Mouse (Mus musculus) stomach, embryonic 14.5 days (tissue): ENCODE data around the gene Zbtb7a. TPM values are rescaled to one million over a fixed set of nuclear protein-coding genes. Genes with fewer than 3 reads are reported as not detected.

ENCODE experiments used
- ATAC-seq: fragments of 200-750 bp; cut with Nextera tagmentation; 2 replicates; pipeline ENCODE4 v1.8.0; 2017; ENCODE audit warnings: low read depth, moderate TSS enrichment; ENCODE audit not compliant: insufficient number of reproducible peaks, insufficient read depth, low FRiP score
- H3K27ac ChIP-seq: fragments of 300-500 bp; sonication (generic); 2 replicates; pipeline ENCODE4 v1.5.1; 2014; ENCODE audit warnings: mild to moderate bottlenecking, low read length, moderate library complexity, mixed read lengths
- H3K27me3 ChIP-seq: fragments of 300-500 bp; sonication (generic); 2 replicates; pipeline ENCODE4 v1.6.1; 2014; ENCODE audit warnings: low read length, control low read depth, mixed read lengths; ENCODE audit not compliant: control insufficient read depth, insufficient read depth
- H3K36me3 ChIP-seq: fragments of 300-500 bp; sonication (generic); 2 replicates; pipeline ENCODE4 v1.6.1; 2014; ENCODE audit warnings: mild to moderate bottlenecking, control low read depth, low read length, moderate library complexity, mixed read lengths; ENCODE audit not compliant: control insufficient read depth, insufficient read depth
- H3K4me1 ChIP-seq: fragments of 300-500 bp; sonication (generic); 2 replicates; pipeline ENCODE4 v1.6.1; 2014; ENCODE audit warnings: low read length, control low read depth, mixed read lengths; ENCODE audit not compliant: control insufficient read depth, insufficient read depth
- H3K4me2 ChIP-seq: fragments of 300-500 bp; sonication (generic); replicated peaks from 2 replicates; pipeline ENCODE4 v1.6.1; 2014; ENCODE audit warnings: low read depth, low read length, control low read depth
- H3K4me3 ChIP-seq: fragments of 300-500 bp; sonication (generic); 2 replicates; pipeline ENCODE4 v1.5.1; 2014; ENCODE audit warnings: low read depth, low read length, control low read depth
- H3K9ac ChIP-seq: fragments of 300-500 bp; sonication (generic); replicated peaks from 2 replicates; pipeline ENCODE4 v1.6.1; 2014; ENCODE audit warnings: low read depth, mild to moderate bottlenecking, control low read depth, low read length, moderate library complexity, mixed read lengths
- H3K9me3 ChIP-seq: fragments of 300-500 bp; sonication (generic); 2 replicates; pipeline ENCODE4 v1.6.1; 2016; ENCODE audit warnings: low read depth, low read length, control low read depth; ENCODE audit not compliant: control insufficient read depth
- WGBS: fragments of 180-500 bp; shearing (Covaris S2); extraction: QIAGEN DNeasy Blood & Tissue Kit; methylation state at CpG from one replicate; pipeline ENCODE4 v1.1.7; 2014; 5-methylcytosine and 5-hydroxymethylcytosine counted together
- polyA plus RNA-seq: library from polyadenylated mRNA; unstranded; fragments of >200 nt; fragmentation: Nextera tagmentation; extraction: Ambion mirVana; gene quantifications from 2 replicates; pipeline ENCODE4 v1.2.1, GENCODE M21; 2014

Gene Zbtb7a
- polyA plus RNA-seq, 1 experiment from 2014 or later, result 25.5 TPM

DNA sequence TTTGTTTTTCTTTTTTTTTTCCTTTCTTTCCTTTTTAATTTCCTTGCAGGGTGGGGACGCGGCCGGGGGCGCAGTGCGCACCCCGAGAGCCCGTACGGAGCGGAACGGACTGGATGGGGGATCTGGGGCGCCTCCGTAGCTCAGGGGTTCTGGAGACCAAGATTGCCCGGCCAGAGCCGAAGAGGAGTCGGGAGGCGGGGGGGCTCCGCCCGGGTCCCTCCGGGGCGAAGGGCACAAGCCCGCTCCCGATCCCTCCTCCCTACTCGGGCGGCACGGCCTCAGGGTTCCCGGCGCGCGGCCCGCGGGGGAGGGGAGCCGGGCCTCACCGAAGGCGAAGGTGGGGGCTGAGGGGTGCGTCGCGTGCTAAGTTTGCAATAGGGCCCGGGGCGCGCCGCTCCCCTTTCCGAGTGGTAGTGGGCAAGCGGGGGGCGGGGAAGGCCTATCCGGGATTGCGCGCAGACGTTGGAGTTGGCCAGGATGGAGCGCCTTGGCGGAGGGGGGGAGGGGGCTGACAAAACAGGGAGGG, 1.7 kb downstream of the Zbtb7a start:
- Histone ChIP-seq H3K9ac (peak overlapping the region; percentile 99), H3K27ac (peak overlapping the region; percentile 99), H3K27me3 (peaks cover 4% of the 10 kb centered on the region; the same call in 1 of the 2 replicates), H3K4me2 (peak overlapping the region; percentile 84), H3K4me1 (peaks cover 42% of the 10 kb centered on the region), H3K36me3 (no peaks in the 10 kb centered on the region), H3K9me3 (no peaks in the 10 kb centered on the region), H3K4me3 (peak overlapping the region; percentile 94)
- WGBS, result 1% methylated on average over 50 of the region's 50 CpGs
- ATAC-seq, result peak; percentile 16; the same call in 1 of the 2 replicates

DNA sequence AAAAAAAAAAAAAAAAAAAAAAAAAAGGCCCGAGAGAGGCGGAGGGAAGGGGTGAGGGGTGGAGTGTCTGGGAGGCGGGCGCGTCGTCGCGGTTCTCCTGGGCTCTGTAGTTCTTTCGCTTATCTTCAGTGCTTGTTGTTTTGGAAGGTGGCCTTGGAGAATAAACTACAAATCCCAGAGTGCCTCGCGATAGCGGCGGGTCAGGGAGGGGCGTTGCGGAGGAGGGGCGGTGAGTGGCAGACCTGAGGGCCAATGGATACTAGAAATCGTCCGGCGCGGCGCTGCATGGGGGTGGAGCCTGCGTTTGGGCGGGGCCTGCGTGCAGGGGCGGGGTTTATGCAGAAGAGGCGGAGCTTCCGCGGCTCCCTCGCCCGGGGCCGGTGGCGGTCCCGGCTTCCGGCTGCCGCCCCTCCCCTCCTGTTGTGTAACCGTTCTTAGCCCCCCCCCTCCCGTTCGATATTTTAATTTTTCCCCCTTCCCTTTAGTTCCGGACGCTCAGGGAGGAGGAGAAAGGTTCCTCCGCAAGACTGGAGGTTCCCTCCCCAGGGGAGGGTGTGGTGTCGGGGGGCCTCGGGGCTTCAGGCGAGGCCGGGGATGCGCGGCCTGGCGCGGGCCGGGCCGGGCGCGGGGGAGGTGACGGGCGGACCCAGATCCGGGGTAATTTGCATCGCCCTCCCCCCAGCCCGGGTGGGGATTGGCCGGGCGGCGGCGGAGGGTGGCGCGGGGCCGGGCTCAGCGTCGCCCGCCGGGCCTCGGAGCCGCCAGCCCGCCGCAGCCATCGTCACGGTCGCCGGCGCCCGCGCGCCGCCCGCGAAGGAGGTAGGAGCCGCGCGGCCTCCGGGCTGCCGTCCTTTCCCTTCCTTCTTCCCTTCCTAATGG, 2.5 kb downstream of the Zbtb7a start:
- peak overlapping the region; percentile 90 for H3K9ac ChIP-seq
- H3K4me3 ChIP-seq, result peak overlapping the region; percentile 94
- H3K4me1 ChIP-seq, result peaks cover 46% of the 10 kb centered on the region
- no peaks in the 10 kb centered on the region for H3K36me3 ChIP-seq
- peak overlapping the region; percentile 99 for H3K27ac ChIP-seq
- under 1% methylated on average over 79 of the region's 89 CpGs for WGBS
- peaks cover 4% of the 10 kb centered on the region; the same call in 1 of the 2 replicates for H3K27me3 ChIP-seq
- no peaks in the 10 kb centered on the region for H3K9me3 ChIP-seq
- peak; percentile 87 for ATAC-seq
- peak overlapping the region; percentile 93 for H3K4me2 ChIP-seq

DNA sequence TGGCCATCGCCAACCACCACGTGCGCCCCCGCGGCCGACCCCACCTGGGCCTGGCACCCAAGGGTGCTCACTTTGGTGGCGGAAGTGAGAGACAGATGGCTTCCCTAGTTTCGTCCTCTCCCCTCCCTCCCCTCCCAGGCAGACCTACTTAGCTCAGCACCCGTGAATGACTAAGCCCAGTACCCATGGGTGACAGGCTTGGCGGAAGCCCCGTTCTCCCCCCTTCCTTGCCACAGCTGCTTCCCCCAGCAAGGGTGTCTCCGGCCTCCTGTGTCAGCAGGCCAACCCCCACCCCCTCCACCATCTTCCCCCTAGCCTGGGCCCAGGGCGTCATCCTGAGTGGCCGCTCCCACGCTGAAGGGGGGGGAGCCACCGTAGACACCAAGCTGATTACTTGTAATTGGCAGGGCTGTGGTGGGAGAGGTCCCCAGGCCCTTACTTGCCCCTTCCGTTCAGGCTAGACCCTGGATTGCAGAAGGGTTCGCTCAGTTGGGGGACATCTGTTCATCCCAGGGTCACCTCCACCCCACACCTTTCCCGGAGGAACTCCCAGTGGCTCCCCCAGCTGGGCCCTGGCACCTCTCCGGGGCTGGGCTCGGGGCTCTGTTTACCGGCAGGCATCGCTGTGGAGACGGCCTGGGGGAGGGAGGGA, 3.2 kb downstream of the Zbtb7a start:
- Histone ChIP-seq H3K4me3 (peak overlapping the region; percentile 94), H3K9ac (peak overlapping the region; percentile 90), H3K4me1 (peaks cover 49% of the 10 kb centered on the region), H3K4me2 (peak overlapping the region; percentile 93), H3K9me3 (no peaks in the 10 kb centered on the region), H3K27ac (peak overlapping the region; percentile 89), H3K36me3 (no peaks in the 10 kb centered on the region; the same call in 1 of the 2 replicates), H3K27me3 (peaks cover 4% of the 10 kb centered on the region; the same call in 1 of the 2 replicates)
- ATAC-seq, result no peak
- WGBS, result 0% methylated on average over 19 of the region's 24 CpGs

DNA sequence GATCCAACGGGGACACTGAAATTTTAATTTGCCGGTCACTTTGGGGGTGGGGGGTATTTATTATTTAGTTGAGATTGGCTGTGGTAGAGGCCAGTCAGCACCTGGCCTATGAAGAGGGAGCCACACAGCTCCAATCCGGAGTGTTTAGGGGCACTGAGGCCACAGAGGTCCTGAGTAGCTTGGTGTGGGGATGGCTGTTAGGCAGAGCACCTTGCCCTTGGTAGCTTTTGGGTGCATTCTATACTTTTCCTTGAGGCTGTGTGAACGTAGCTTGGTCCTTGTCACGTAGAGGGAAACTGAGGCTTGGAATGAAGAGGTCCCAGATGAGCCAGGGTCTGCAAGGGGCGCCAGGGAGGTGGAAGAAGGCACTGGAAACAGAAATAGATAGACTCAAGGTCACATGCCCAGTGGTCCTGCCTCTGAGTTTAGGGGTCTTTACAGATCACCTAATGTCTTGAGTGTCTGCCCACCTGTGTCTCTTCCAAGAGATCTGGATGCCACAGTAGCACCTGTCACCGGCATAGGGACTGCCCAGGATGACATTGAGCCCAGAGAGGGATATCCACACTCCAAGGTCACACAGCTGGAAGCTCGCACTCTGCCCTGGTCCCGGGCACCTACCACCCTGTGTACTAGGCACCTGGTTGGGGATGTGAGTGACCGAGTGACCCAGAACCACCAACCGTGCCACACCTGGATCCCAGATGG, 4.0 kb downstream of the Zbtb7a start:
- peak overlapping the region; percentile 90 for H3K9ac ChIP-seq
- ATAC-seq, result no peak
- peaks cover 49% of the 10 kb centered on the region for H3K4me1 ChIP-seq
- H3K36me3 ChIP-seq, result peaks cover 6% of the 10 kb centered on the region
- H3K27ac ChIP-seq, result peak overlapping the region; percentile 89; the same call in 1 of the 2 replicates
- H3K4me2 ChIP-seq, result peak overlapping the region; percentile 93
- 57% methylated on average over 11 of the region's 11 CpGs for WGBS
- peak overlapping the region; percentile 94 for H3K4me3 ChIP-seq
- peaks cover 4% of the 10 kb centered on the region; the same call in 1 of the 2 replicates for H3K27me3 ChIP-seq
- H3K9me3 ChIP-seq, result no peaks in the 10 kb centered on the region

DNA sequence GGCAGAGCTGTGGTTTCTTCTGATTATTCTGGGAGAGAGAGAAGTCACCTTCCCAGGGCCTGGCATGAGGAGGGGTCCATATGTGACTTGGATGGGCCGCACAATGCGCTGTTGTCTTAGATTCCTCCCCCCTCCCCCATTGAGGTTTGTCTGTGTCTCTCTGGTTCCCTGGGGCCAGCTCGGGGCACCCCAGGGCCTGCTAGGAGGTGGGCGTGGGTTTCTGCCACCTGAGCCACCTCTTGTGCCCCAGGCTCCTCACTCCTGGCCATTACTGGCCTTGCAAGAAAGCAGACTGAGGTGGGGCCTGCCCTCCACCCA, 4.5 kb downstream of the Zbtb7a start:
- peak overlapping the region; percentile 56; the same call in 1 of the 2 replicates for H3K27ac ChIP-seq
- H3K36me3 ChIP-seq, result peaks cover 11% of the 10 kb centered on the region
- no peak overlapping the region; the same call in 1 of the 2 replicates for H3K9ac ChIP-seq
- ATAC-seq, result no peak
- H3K4me1 ChIP-seq, result peaks cover 49% of the 10 kb centered on the region
- H3K9me3 ChIP-seq, result no peaks in the 10 kb centered on the region
- H3K27me3 ChIP-seq, result no peaks in the 10 kb centered on the region; the same call in 1 of the 2 replicates
- peak overlapping the region; percentile 94; the same call in 1 of the 2 replicates for H3K4me3 ChIP-seq
- WGBS, result 72% methylated on average over 4 of the region's 4 CpGs
- peak overlapping the region; percentile 93 for H3K4me2 ChIP-seq

DNA sequence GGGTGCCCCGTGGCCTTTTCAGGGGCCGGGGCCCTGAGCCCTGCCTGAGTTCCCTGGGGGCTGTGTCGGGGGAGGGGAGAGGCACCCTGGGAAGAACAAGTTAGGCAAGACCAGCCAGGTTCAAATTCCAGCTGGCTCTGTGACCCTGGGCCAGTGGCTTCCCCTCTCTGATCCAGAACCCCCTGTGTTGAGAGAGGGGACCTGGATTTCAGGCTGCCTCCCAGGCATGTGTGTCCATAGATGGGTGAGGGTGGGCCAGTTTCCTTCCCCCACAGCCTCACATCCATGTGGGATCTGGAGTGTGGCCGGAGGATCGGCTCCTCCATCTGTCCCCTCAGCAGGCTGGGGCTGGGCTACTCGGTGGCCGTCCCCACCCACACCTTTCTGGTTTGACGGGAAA, 5.0 kb downstream of the Zbtb7a start:
- Histone ChIP-seq H3K27ac (peak overlapping the region; percentile 56), H3K4me2 (peak overlapping the region; percentile 93), H3K9me3 (no peaks in the 10 kb centered on the region), H3K27me3 (no peaks in the 10 kb centered on the region), H3K4me1 (peaks cover 47% of the 10 kb centered on the region), H3K4me3 (peak overlapping the region; percentile 94; the same call in 1 of the 2 replicates), H3K36me3 (peaks cover 16% of the 10 kb centered on the region), H3K9ac (no peak overlapping the region; the same call in 1 of the 2 replicates)
- no peak for ATAC-seq
- WGBS, result 43% methylated on average over 8 of the region's 8 CpGs

DNA sequence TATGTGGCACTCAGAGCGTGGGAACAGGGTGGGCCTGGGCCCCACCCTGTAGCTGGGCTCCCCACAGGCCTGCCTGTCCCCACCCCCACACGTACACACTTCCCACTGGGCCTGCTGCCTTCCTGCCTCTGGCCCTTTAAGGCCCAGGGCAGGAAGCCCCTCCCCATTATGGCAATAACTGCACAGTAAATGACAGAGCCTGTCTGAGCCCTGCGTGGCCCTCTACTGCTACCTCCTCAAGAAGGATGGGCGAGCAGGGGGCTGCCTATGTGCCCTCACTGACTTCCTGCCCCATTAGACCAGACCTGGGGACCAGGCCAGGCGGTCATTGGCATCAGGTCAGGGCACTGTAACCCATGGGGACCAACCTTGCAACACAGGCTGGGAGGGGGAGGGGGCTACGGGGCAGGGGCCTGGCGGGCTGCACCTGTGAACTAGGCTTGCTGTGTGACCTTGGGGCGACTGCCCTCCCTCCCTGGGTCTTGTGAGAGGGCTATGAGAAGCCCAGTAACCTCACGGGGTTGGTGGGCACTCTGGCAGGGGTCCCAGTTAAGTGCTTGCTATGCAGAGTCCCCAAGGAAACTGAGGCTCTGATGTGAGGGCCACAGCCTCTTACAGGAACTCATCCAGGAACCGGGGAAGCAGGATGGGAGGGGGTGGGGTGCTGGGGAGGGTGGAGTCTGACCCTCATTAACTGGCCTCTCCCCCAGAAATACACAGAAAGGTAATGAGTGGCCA, 5.9 kb downstream of the Zbtb7a start:
- Histone ChIP-seq H3K36me3 (peaks cover 25% of the 10 kb centered on the region), H3K4me3 (peak overlapping the region; percentile 94), H3K9ac (0 out of 2 replicates have a peak overlapping the region, but pooled peaks have one; percentile 11), H3K9me3 (no peaks in the 10 kb centered on the region), H3K27me3 (no peaks in the 10 kb centered on the region), H3K4me2 (peak overlapping the region; percentile 93), H3K4me1 (peaks cover 39% of the 10 kb centered on the region), H3K27ac (peak overlapping the region; percentile 56; the same call in 1 of the 2 replicates)
- ATAC-seq, result no peak
- 42% methylated on average over 10 of the region's 10 CpGs for WGBS
